Comparison of ENCODE assay signal across 20 mouse cellular contexts in the genomic region with DNA sequence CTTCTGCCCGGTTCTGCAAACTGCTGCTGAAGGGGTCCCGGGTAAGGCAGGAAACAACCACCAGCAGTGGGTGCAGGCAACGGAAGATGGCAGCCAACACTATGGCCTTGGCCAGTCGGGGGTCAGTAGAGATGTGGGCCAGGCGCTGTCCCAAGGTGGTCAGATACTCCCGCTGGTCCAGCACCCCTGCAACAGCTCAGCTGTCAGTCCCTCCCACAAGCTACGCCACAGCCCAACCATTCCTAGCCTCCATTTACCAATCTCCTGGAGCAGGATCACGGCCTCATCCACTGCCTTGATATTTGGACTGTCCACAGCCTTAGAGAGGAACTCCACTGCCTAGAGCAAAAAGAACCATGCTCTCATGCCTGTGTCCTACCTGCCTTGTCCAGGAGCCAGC.
"Had no signal": no experiment of that assay in that cellular context is flagged by ENCODE, and none has a peak within 500 bp of the region (broad histone marks: within the 10 kb centered on the region; RNA-seq: fewer than 3 reads in every experiment).

No protein-coding gene starts in this region.

- H3K4me3 ChIP-seq: liver, embryonic 15.5 days; lung, embryonic 15.5 days; megakaryocyte, embryonic 14.5 days; midbrain, embryonic 13.5 days; midbrain, embryonic 15.5 days had no signal

- ATAC-seq: liver, postnatal 0 days; lung, postnatal 0 days; midbrain, embryonic 13.5 days; midbrain, embryonic 15.5 days had no signal

- H3K9me3 ChIP-seq: liver, embryonic 15.5 days; lung, embryonic 15.5 days; megakaryocyte, embryonic 14.5 days; midbrain, embryonic 13.5 days; midbrain, embryonic 15.5 days had no signal

- H3K4me2 ChIP-seq: liver, embryonic 15.5 days; lung, embryonic 15.5 days; midbrain, embryonic 11.5 days; midbrain, embryonic 13.5 days; midbrain, embryonic 15.5 days had no signal

- H3K4me1 ChIP-seq: liver, embryonic 15.5 days; midbrain, embryonic 13.5 days; midbrain, embryonic 15.5 days had no signal

- DNase-seq: liver, postnatal 0 days; lung, adult 2 months; lung, postnatal 14 days; lung, postnatal 36 days; retina, postnatal 1 day; right cerebral cortex, adult 18-20 months; right cerebral cortex, postnatal 25 days; right cerebral cortex, postnatal 4 days; spleen, adult 18-20 months; thymus, adult 18-20 months; thymus, postnatal 14 days; thymus, postnatal 36 days had no signal

- H3K27ac ChIP-seq: liver, embryonic 15.5 days; lung, embryonic 15.5 days; macrophage; midbrain, embryonic 13.5 days; midbrain, embryonic 15.5 days had no signal

- H3K27me3 ChIP-seq: liver, embryonic 15.5 days; lung, embryonic 15.5 days; megakaryocyte, embryonic 14.5 days; midbrain, embryonic 13.5 days; midbrain, embryonic 15.5 days had no signal

- H3K9ac ChIP-seq: liver, embryonic 15.5 days; liver, postnatal 0 days; lung, embryonic 15.5 days; midbrain, embryonic 13.5 days; midbrain, embryonic 15.5 days had no signal
